Mouse (Mus musculus) midbrain, embryonic 12.5 days (tissue): Measurements from ENCODE around the gene Smpd2. TPM values are rescaled to one million over a fixed set of nuclear protein-coding genes. Genes with fewer than 3 reads are reported as not detected.
"Not testable (repeated sequence)": the region's sequence is repeated elsewhere in the genome, so short reads cannot be mapped to it uniquely, and the experiment has no call there.

Experiments
- ATAC-seq: fragments of 200-750 bp; cut with Nextera tagmentation; 2 replicates; pipeline ENCODE4 v1.8.0; 2017; ENCODE audit warnings: low read depth, moderate TSS enrichment, moderate library complexity; ENCODE audit not compliant: low FRiP score
- H3K27ac ChIP-seq: fragments of 300-500 bp; sonication (generic); replicated peaks from 2 replicates; pipeline ENCODE4 v1.5.1; 2016; ENCODE audit warnings: mild to moderate bottlenecking
- H3K27me3 ChIP-seq: fragments of 300-500 bp; sonication (generic); 2 replicates; pipeline ENCODE4 v1.6.1; 2016; ENCODE audit warnings: mild to moderate bottlenecking
- H3K36me3 ChIP-seq: fragments of 300-500 bp; sonication (generic); 2 replicates; pipeline ENCODE4 v1.6.1; 2016
- H3K4me1 ChIP-seq: fragments of 300-500 bp; sonication (generic); 2 replicates; pipeline ENCODE4 v1.6.1; 2016
- H3K4me2 ChIP-seq: fragments of 300-500 bp; sonication (generic); replicated peaks from 2 replicates; pipeline ENCODE4 v1.6.1; 2016; ENCODE audit warnings: mild to moderate bottlenecking, moderate library complexity
- H3K4me3 ChIP-seq: fragments of 300-500 bp; sonication (generic); 2 replicates; pipeline ENCODE4 v1.5.1; 2016; ENCODE audit warnings: mild to moderate bottlenecking
- H3K9ac ChIP-seq: fragments of 300-500 bp; sonication (generic); replicated peaks from 2 replicates; pipeline ENCODE4 v1.6.1; 2016; ENCODE audit warnings: mild to moderate bottlenecking, moderate library complexity
- H3K9me3 ChIP-seq: fragments of 300-500 bp; sonication (generic); 2 replicates; pipeline ENCODE4 v1.6.1; 2016; ENCODE audit warnings: mild to moderate bottlenecking
- WGBS: fragments of 180-500 bp; shearing (Covaris S2); methylation state at CpG from one replicate; pipeline ENCODE4 v1.1.7; 2016; 5-methylcytosine and 5-hydroxymethylcytosine counted together
- polyA plus RNA-seq: library from polyadenylated mRNA; unstranded; fragments of >200 nt; fragmentation: Nextera tagmentation; extraction: Ambion mirVana; gene quantifications from 2 replicates; pipeline ENCODE4 v1.2.1, GENCODE M21; 2016

Smpd2 gene
- polyA plus RNA-seq, 1 experiment from 2014 or later: 53.1 TPM

DNA sequence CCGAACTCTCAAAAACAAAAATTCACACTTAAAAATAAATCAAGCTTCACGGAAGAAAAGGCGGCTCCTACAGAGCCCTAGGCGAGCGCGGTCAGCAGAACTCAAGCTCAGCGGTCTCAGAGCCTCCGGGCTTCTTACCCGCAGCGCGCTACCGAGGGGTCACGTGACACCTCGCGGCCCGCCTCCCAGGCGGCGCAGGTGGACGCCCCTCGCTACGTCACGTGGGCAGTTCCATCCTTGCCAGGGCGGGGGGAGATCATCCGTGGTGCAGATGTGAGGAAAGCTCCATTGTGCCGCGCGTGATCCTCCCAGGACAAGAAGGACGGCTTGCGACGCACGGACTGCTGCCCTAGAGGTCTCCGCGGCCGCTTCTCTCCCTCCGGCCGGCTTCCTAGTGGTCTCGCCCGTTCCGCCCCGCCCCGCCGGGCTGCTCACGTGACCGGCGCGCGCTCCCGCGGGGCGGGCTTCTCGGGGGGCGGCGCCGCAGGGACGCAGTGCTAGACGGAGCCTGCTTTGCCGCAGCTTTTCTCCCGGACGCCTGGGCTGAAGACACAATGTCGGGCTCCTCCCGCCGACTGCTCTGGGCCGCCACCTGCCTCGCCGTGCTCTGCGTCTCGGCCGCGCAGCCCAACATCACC lies 28.9 kb upstream of the Smpd2 start, which contains the start of gene Cd164:
Gene Cd164, plus strand, starts transcription at position 434 of the 638 bp plus-strand sequence.
- H3K9ac ChIP-seq: peak within 1 kb of the TSS; percentile 91
- H3K9me3 ChIP-seq: no peaks in the 10 kb centered on the region
- H3K4me1 ChIP-seq: peaks cover 26% of the 10 kb centered on the region
- no peaks in the 10 kb centered on the region for H3K27me3 ChIP-seq
- H3K4me3 ChIP-seq: peak within 1 kb of the TSS; percentile 92
- WGBS: under 1% methylated on average over 66 of the region's 69 CpGs
- peak; percentile 95 for ATAC-seq
- H3K27ac ChIP-seq: peak within 1 kb of the TSS; percentile 96
- peak within 1 kb of the TSS; percentile 82 for H3K4me2 ChIP-seq
- H3K36me3 ChIP-seq: peaks cover 13% of the 10 kb centered on the region; the same call in 1 of the 2 replicates

DNA sequence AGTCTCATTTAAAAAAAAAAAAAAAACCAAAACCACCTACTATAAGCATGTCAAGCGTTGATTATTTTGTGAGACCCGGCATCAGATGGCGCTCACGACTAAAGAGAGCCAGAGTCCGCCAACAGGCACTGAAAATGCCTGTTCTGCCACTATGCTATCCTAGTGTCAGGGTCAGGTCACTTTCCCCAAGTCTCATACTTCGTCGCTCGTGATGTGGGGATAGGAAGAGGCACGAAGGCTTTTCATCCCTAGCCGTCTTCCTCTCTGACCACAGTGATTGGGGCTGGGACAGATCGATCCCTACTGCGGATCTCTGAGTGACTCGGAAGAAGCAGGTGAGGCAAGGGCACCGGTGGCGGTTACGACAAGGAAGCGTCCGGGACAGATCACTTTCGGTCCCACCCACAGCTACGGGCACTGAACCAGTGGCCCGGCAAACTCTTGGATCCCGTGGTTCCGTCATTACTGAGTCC lies 28.4 kb upstream of the Smpd2 start:
- peaks cover 24% of the 10 kb centered on the region for H3K4me1 ChIP-seq
- H3K9me3 ChIP-seq: no peaks in the 10 kb centered on the region
- WGBS: 0% methylated on average over 23 of the region's 23 CpGs
- no peaks in the 10 kb centered on the region for H3K27me3 ChIP-seq
- peaks cover 8% of the 10 kb centered on the region; the same call in 1 of the 2 replicates for H3K36me3 ChIP-seq
- H3K27ac ChIP-seq: peak overlapping the region; percentile 96
- H3K4me3 ChIP-seq: peak overlapping the region; percentile 92
- peak; percentile 63 for ATAC-seq
- H3K4me2 ChIP-seq: peak overlapping the region; percentile 82
- peak overlapping the region; percentile 91 for H3K9ac ChIP-seq

DNA sequence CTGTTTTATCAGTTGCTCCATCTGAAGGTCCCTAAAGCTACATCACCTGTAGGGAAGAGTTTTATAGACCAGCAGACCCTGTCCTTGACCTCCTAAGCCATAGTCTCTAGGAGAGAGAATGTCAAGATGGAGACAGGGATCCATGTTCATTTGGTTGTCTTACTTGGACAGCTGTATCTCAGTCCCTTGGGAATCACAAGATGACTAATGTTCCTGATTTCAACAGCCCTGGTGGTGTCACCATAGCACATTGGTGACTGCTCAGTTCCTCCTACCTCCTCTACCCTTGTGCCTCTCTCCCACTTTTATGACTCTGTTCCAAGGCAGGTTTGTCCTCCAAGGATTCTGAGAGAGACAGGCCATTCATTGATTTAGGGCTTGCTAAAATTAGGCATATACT lies 24.8 kb upstream of the Smpd2 start:
- H3K36me3 ChIP-seq: no peaks in the 10 kb centered on the region
- no peaks in the 10 kb centered on the region for H3K9me3 ChIP-seq
- H3K4me2 ChIP-seq: no peak overlapping the region
- H3K27ac ChIP-seq: no peak overlapping the region
- no peak for ATAC-seq
- H3K9ac ChIP-seq: no peak overlapping the region
- 0 out of 2 replicates have a peak, but pooled peaks cover 5% of the 10 kb centered on the region for H3K4me1 ChIP-seq
- no peak overlapping the region for H3K4me3 ChIP-seq
- no peaks in the 10 kb centered on the region for H3K27me3 ChIP-seq

DNA sequence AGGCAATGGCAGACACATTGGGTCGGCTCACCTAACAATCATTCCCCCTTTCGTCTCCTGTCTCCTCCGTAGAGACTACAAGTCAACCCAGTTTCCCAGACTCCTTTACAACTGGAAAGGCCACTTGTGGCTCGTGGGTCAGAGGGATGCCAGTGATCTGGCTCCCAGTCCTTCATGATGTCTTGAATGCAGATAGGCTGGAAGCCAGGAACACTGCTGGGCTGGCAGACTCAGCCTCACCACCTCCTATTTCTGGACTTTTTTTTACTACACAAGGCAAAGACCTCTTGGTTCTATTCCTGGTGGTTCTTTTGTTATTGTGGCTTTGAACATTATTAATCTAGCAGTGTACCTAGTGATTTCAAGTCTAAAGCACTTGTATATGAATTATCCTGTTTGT lies 24.1 kb upstream of the Smpd2 start:
- Histone ChIP-seq H3K9me3 (no peaks in the 10 kb centered on the region), H3K4me2 (no peak overlapping the region), H3K4me3 (no peak overlapping the region), H3K27me3 (no peaks in the 10 kb centered on the region), H3K36me3 (no peaks in the 10 kb centered on the region), H3K9ac (no peak overlapping the region), H3K4me1 (0 out of 2 replicates have a peak, but pooled peaks cover 5% of the 10 kb centered on the region), H3K27ac (no peak overlapping the region)
- ATAC-seq: no peak
- 74% methylated on average over 4 of the region's 4 CpGs for WGBS

DNA sequence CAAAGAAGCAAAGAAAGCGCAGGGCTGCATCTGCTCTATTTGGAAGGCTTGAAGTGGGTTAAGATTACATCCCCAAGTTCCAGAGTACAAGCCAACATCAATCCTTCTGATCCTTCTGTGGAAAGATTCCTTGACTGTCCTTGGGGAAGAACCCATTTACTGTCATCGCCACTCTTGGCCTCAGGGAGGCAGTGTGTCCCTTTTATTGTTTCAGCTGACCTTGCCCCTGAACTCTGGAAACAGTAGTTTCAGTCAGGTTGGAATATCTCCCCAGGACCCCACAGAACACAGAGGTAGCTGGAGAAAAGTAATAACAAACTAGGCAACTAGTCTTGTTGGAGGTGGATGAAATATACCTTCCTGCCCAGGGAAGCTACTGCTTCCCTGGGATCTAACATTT lies 19.0 kb upstream of the Smpd2 start:
- no peaks in the 10 kb centered on the region; the same call in 1 of the 2 replicates for H3K27me3 ChIP-seq
- no peak overlapping the region for H3K9ac ChIP-seq
- 35% methylated on average over 2 of the region's 2 CpGs for WGBS
- no peak overlapping the region for H3K27ac ChIP-seq
- no peak overlapping the region for H3K4me2 ChIP-seq
- no peak overlapping the region for H3K4me3 ChIP-seq
- no peaks in the 10 kb centered on the region for H3K9me3 ChIP-seq
- no peak for ATAC-seq
- H3K4me1 ChIP-seq: no peaks in the 10 kb centered on the region
- no peaks in the 10 kb centered on the region for H3K36me3 ChIP-seq

DNA sequence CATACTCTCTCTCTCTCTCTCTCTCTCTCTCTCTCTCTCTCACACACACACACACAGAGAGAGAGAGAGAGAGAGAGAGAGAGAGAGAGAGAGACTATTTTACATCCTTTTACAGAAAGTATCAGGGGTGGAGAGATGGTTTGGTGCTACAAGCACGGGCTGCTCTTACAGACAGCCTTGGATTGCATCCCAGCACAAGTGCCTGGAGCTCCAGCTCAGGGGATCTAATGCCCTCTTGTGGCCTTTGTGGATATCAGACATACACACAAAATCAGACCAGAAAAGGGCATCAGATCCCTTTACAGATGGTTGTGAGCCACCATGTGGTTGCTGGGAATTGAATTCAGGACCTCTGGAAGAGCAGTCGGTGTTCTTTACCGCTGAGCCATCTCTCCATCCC lies 15.3 kb upstream of the Smpd2 start:
- H3K4me1 ChIP-seq, H3K9ac ChIP-seq, ATAC-seq, H3K9me3 ChIP-seq, H3K36me3 ChIP-seq, H3K27ac ChIP-seq, H3K27me3 ChIP-seq, H3K4me2 ChIP-seq, H3K4me3 ChIP-seq: not testable (repeated sequence)
- 3% methylated on average over 3 of the region's 3 CpGs for WGBS

DNA sequence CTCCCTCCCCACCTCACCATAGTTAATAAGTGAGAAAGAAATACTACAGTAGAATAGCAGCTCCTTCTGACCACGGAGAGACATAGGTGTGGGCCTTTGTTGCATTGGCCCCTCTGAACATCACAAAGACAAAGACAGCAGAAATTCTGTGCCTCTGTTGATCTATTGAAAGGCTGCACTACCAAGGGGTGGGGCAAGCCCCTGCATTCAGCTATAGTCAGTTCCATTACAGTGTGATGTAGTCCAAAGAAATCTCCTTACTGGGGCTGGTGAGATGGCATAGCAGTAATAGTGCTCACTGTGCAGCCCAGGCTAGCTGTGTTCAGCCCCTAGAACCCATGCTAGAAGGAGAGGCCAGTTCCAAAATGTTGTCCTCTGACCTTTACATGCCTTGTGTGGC lies 14.8 kb upstream of the Smpd2 start:
- H3K27me3 ChIP-seq: no peaks in the 10 kb centered on the region; the same call in 1 of the 2 replicates
- H3K9me3 ChIP-seq: no peaks in the 10 kb centered on the region
- 100% methylated on average over 1 of the region's 1 CpGs for WGBS
- H3K4me3 ChIP-seq: no peak overlapping the region
- H3K36me3 ChIP-seq: no peaks in the 10 kb centered on the region
- 0 out of 2 replicates have a peak, but pooled peaks have one; percentile 47 for ATAC-seq
- no peak overlapping the region for H3K27ac ChIP-seq
- no peak overlapping the region for H3K9ac ChIP-seq
- H3K4me2 ChIP-seq: no peak overlapping the region
- no peaks in the 10 kb centered on the region for H3K4me1 ChIP-seq

- Histone ChIP-seq H3K27me3 (no peaks in the 10 kb centered on the region), H3K9ac (no peak overlapping the region), H3K36me3 (no peaks in the 10 kb centered on the region), H3K4me1 (no peaks in the 10 kb centered on the region), H3K4me2 (no peak overlapping the region), H3K27ac (no peak overlapping the region), H3K9me3 (no peaks in the 10 kb centered on the region), H3K4me3 (no peak overlapping the region)
- no peak for ATAC-seq
- 73% methylated on average over 4 of the region's 4 CpGs for WGBS
Observed at GRCm38 (mm10) chr10:41500941-41501340, 10.8 kb upstream of the Smpd2 start.

- Histone ChIP-seq H3K9ac (no peak overlapping the region), H3K27me3 (peaks cover 3% of the 10 kb centered on the region; the same call in 1 of the 2 replicates), H3K4me1 (peaks cover 35% of the 10 kb centered on the region), H3K36me3 (peaks cover 19% of the 10 kb centered on the region), H3K4me3 (no peak overlapping the region), H3K9me3 (no peaks in the 10 kb centered on the region), H3K27ac (no peak overlapping the region), H3K4me2 (0 out of 2 replicates have a peak overlapping the region, but pooled peaks have one; percentile 96)
- ATAC-seq: no peak
- WGBS: 65% methylated on average over 4 of the region's 4 CpGs
Observed at GRCm38 (mm10) chr10:41491111-41491510, 942 bp upstream of the Smpd2 start.

- Histone ChIP-seq H3K9me3 (no peaks in the 10 kb centered on the region), H3K4me1 (peaks cover 35% of the 10 kb centered on the region), H3K4me3 (peak overlapping the region; percentile 60), H3K27me3 (peaks cover 3% of the 10 kb centered on the region; the same call in 1 of the 2 replicates), H3K27ac (no peak overlapping the region), H3K36me3 (peaks cover 26% of the 10 kb centered on the region), H3K9ac (peak overlapping the region; percentile 68), H3K4me2 (peak overlapping the region; percentile 96)
- 1% methylated on average over 29 of the region's 29 CpGs for WGBS
- no peak; the same call in 1 of the 2 replicates for ATAC-seq
Observed at GRCm38 (mm10) chr10:41490518-41490873, 327 bp upstream of the Smpd2 start.

- WGBS: 44% methylated on average over 8 of the region's 8 CpGs
- peak overlapping the region; percentile 96 for H3K4me2 ChIP-seq
- peaks cover 3% of the 10 kb centered on the region; the same call in 1 of the 2 replicates for H3K27me3 ChIP-seq
- peak overlapping the region; percentile 68 for H3K9ac ChIP-seq
- H3K4me1 ChIP-seq: peaks cover 35% of the 10 kb centered on the region
- no peak for ATAC-seq
- no peak overlapping the region for H3K27ac ChIP-seq
- peaks cover 38% of the 10 kb centered on the region for H3K36me3 ChIP-seq
- no peaks in the 10 kb centered on the region for H3K9me3 ChIP-seq
- peak overlapping the region; percentile 60 for H3K4me3 ChIP-seq
Observed at GRCm38 (mm10) chr10:41489294-41489693, 875 bp downstream of the Smpd2 start.

- Histone ChIP-seq H3K9me3 (no peaks in the 10 kb centered on the region), H3K27ac (no peak overlapping the region), H3K4me1 (peaks cover 35% of the 10 kb centered on the region), H3K36me3 (peaks cover 42% of the 10 kb centered on the region), H3K4me3 (peak overlapping the region; percentile 60), H3K9ac (peak overlapping the region; percentile 68), H3K4me2 (peak overlapping the region; percentile 96), H3K27me3 (peaks cover 3% of the 10 kb centered on the region; the same call in 1 of the 2 replicates)
- 56% methylated on average over 7 of the region's 7 CpGs for WGBS
- no peak for ATAC-seq
Observed at GRCm38 (mm10) chr10:41488877-41489276, 1.3 kb downstream of the Smpd2 start.
